Mouse (Mus musculus): ENCODE results near the gene Wnt9b.

- no peak for TF ChIP-seq POLR2A (IDR thresholded peaks at IDR 0.05; ENCODE audit: extremely low read depth, insufficient read depth, low read length)
- TF ChIP-seq CTCF (IDR thresholded peaks at IDR 0.05; ENCODE audit: low read depth, low read length) = no peak
Measured at GRCm38 (mm10) chr11:103683667-103684334, 65.8 kb downstream of the Wnt9b start.
